ENCODE assay signal across 8 mouse cellular contexts in the genomic region with DNA sequence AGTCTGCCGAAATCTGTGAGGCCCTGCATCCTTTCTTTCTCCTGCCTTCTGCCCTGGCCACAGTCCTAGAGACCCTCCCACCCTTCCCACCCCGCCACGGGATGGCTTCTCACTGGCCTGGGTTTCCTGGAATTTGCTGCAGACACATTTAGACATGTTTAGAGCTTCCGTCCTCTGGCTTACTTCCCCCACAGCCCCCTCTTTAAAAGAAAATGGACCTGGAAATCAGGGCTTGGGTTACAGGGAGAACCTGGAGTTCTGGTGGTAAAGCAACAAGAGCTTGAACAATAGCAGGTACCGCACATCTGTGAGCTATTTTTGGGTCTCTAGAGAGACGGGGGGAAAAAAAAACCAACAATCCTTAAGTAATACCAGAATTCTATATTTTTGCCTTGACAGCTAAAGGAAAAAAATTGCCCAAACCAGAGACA. TPM values are rescaled to one million over a fixed set of nuclear protein-coding genes. Genes with fewer than 3 reads are reported as not detected.
DNase-seq lines count a peak whose midpoint lies in the region; ATAC-seq and TF ChIP-seq lines count a peak whose summit lies in the region.

No protein-coding gene starts in this region.

- TF ChIP-seq CTCF in forebrain, postnatal 0 days (IDR thresholded peaks at IDR 0.05; ENCODE audit: low read depth), result no peak

- peak overlapping the region; percentile 86 for H3K27ac ChIP-seq in forebrain, embryonic 10.5 days
- H3K27ac ChIP-seq in forebrain, embryonic 15.5 days (replicated peaks), result no peak overlapping the region
- peak overlapping the region; percentile 54; the same call in 1 of the 2 replicates for H3K27ac ChIP-seq in forebrain, postnatal 0 days (ENCODE audit: low read depth, low read length)
- peak overlapping the region; percentile 93 for H3K27ac ChIP-seq in limb, embryonic 12.5 days

- H3K4me1 ChIP-seq in forebrain, embryonic 10.5 days, result peaks cover 59% of the 10 kb centered on the region
- H3K4me1 ChIP-seq in forebrain, embryonic 15.5 days, result peaks cover 37% of the 10 kb centered on the region
- H3K4me1 ChIP-seq in forebrain, postnatal 0 days (ENCODE audit: insufficient read depth), result 0 out of 2 replicates have a peak, but pooled peaks cover 4% of the 10 kb centered on the region
- H3K4me1 ChIP-seq in limb, embryonic 12.5 days (replicated peaks), result peaks cover 45% of the 10 kb centered on the region

- H3K4me2 ChIP-seq in forebrain, embryonic 15.5 days (replicated peaks), result no peak overlapping the region
- H3K4me2 ChIP-seq in forebrain, postnatal 0 days (ENCODE audit: low read depth), result no peak overlapping the region
- peak overlapping the region; percentile 33 for H3K4me2 ChIP-seq in limb, embryonic 12.5 days

- H3K4me3 ChIP-seq in forebrain, embryonic 10.5 days, result peak overlapping the region; percentile 24; the same call in 1 of the 2 replicates
- no peak overlapping the region for H3K4me3 ChIP-seq in forebrain, embryonic 15.5 days
- H3K4me3 ChIP-seq in forebrain, postnatal 0 days (ENCODE audit: low read depth, low read length), result no peak overlapping the region
- H3K4me3 ChIP-seq in limb, embryonic 12.5 days (replicated peaks), result no peak overlapping the region; the same call in 1 of the 2 replicates

- no peaks in the 10 kb centered on the region for H3K9me3 ChIP-seq in forebrain, embryonic 10.5 days
- H3K9me3 ChIP-seq in forebrain, embryonic 15.5 days, result no peaks in the 10 kb centered on the region
- no peaks in the 10 kb centered on the region for H3K9me3 ChIP-seq in forebrain, postnatal 0 days (ENCODE audit: low read length)
- H3K9me3 ChIP-seq in limb, embryonic 12.5 days, result no peaks in the 10 kb centered on the region

- no peak for ATAC-seq in forebrain, embryonic 15.5 days (replicated peaks)
- no peak for ATAC-seq in forebrain, postnatal 0 days
- no peak for ATAC-seq in limb, embryonic 12.5 days (ENCODE audit: insufficient number of reproducible peaks, insufficient read depth, low FRiP score, low TSS enrichment, low read depth)

- H3K36me3 ChIP-seq in forebrain, embryonic 10.5 days (replicated peaks), result no peaks in the 10 kb centered on the region
- no peaks in the 10 kb centered on the region for H3K36me3 ChIP-seq in forebrain, embryonic 15.5 days
- no peaks in the 10 kb centered on the region for H3K36me3 ChIP-seq in forebrain, postnatal 0 days (ENCODE audit: insufficient read depth)
- H3K36me3 ChIP-seq in limb, embryonic 12.5 days, result no peaks in the 10 kb centered on the region

- WGBS in forebrain, embryonic 10.5 days, result 15% methylated on average over 6 of the region's 6 CpGs
- 19% methylated on average over 6 of the region's 6 CpGs for WGBS in forebrain, embryonic 15.5 days
- 20% methylated on average over 6 of the region's 6 CpGs for WGBS in forebrain, postnatal 0 days
- WGBS in limb, embryonic 12.5 days, result 6% methylated on average over 6 of the region's 6 CpGs

- no peak for DNase-seq in forebrain, embryonic 10.5 days (ENCODE audit: extremely low spot score, low spot score)
- peak; percentile 66 for DNase-seq in 3T3-L1 (ENCODE audit: low read depth, low spot score)
- DNase-seq in forebrain, postnatal 0 days, result no peak
- no peak for DNase-seq in cerebellum, postnatal 36 days
- DNase-seq in frontal cortex, adult 2 months (ENCODE audit: extremely low spot score in 1 of 2, low spot score in 1 of 2), result no peak
- DNase-seq in left cerebral cortex, adult 11 months (ENCODE audit: low spot score), result no peak

- no peak overlapping the region for H3K9ac ChIP-seq in forebrain, embryonic 15.5 days (replicated peaks)
- no peak overlapping the region for H3K9ac ChIP-seq in forebrain, postnatal 0 days
- H3K9ac ChIP-seq in limb, embryonic 12.5 days (replicated peaks), result no peak overlapping the region

- peaks cover 44% of the 10 kb centered on the region for H3K27me3 ChIP-seq in forebrain, embryonic 10.5 days (ENCODE audit: poor library complexity, severe bottlenecking)
- 0 out of 2 replicates have a peak, but pooled peaks cover 8% of the 10 kb centered on the region for H3K27me3 ChIP-seq in forebrain, embryonic 15.5 days
- H3K27me3 ChIP-seq in forebrain, postnatal 0 days (ENCODE audit: insufficient read depth, low read length), result no peaks in the 10 kb centered on the region
- 0 out of 2 replicates have a peak, but pooled peaks cover 7% of the 10 kb centered on the region for H3K27me3 ChIP-seq in limb, embryonic 12.5 days

RNA-seq across cellular contexts. Expression of gene Notch1, which starts 8.5 kb away (rescaled TPM):
- polyA plus RNA-seq in forebrain, embryonic 10.5 days (2016; fragmentation: Nextera tagmentation; extraction: Ambion mirVana), result 25.4 and 26.7 TPM in 2 replicates
- polyA plus RNA-seq in forebrain, embryonic 15.5 days (2015; fragmentation: Nextera tagmentation; extraction: Ambion mirVana), result 22.6 and 26.1 TPM in 2 replicates
- total RNA-seq in forebrain, postnatal 0 days (2014; rRNA removed), result 23.8 and 38.7 TPM in 2 replicates
- 5.0 and 6.8 TPM in 2 replicates for polyA plus RNA-seq in forebrain, postnatal 0 days (2015; fragmentation: Nextera tagmentation; extraction: Ambion mirVana)
- polyA plus RNA-seq in limb, embryonic 12.5 days (2016; fragmentation: Nextera tagmentation; extraction: Ambion mirVana), result 13.7 and 14.0 TPM in 2 replicates
- polyA plus RNA-seq in frontal cortex, adult 2 months (2012; rRNA removed), result 13.0 and 13.2 TPM in 2 replicates
